Mouse (Mus musculus) urinary bladder, postnatal 36 days (tissue): Measurements from ENCODE around the gene Il17re.
A peak's percentile ranks its signal among the peaks of the same experiment; 100 is the strongest.

Experiments used
- DNase-seq, 2 experiments: peaks; one replicate each; pipeline ENCODE4 v3.0.0; 2022; ENCODE audit warnings: low spot score in 2 of 2, mixed read lengths in 1 of 2

Gene Il17re

DNA sequence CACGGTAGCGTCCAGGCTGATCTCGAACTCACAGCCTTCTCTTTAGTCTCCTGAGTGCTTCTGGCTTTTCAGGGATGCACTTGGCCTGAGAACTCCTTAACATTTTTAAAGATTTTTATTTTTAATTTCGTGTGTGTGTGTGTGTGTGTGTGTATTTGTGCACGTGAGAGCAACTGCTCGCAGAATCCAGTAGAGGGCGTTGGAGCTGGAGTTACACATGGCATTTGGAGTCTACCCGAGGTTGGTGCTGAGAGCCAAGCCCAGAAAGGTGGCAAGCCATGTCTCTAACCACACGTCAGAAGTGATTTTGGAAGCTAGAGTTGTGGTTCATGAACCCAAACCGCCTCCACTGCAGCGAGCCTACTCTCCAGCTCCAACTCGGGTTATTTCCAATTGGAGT is 15.2 kb upstream of the Il17re start:
- no peak for DNase-seq

DNA sequence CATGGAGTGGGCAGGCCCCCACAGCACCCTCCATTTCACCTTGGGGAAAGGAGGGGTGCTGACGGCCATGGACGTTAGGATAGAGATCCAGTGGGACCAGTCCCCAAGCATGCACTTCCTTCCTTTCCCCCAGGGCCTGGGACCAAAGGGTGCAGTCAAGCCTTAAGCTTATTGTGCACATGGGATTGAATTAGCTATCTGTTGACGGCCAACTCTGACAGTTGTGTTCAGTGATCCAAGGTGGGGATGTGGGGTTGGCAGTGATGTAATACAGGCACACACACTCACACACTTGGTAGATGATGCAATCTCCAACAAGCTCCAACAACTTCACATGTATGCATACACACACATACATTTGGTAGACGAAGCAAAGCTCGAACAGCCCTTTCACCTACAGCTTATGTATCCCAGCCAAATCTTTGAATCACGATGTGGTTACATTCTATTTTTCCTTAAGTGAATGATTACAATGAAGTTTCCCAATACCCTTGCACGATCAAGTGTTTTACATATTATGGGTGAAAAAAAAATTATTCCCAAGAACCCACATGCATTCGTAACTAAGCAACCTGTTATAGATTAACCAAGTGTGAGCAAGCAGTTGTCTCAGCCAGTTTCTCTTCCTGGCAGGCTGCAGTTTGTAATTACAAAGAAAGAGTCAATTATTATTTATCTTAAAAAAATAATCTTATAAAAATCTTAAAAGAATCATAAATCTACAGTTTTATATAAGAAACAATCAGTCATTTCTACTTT is 13.9 kb upstream of the Il17re start:
- no peak for DNase-seq

DNA sequence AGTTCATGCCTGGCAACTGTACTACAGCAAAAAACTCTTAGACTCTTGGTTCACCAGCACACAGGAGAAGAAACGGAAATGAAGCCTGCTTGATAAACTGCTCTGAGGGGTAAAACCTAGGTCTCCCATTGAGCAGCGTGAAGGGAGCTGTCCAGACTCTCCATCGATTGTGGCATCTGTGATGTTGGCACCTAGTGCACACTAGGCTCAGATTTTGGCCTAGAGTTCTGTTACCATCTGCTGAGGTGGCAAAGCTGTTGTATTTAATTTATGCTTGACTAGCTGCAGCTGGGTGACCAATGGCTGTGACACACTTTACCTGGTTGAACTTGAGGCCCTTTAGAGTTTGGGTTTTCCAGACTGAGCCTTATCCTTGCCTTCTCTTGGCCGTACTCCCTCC is 10.6 kb upstream of the Il17re start:
- no peak for DNase-seq

DNA sequence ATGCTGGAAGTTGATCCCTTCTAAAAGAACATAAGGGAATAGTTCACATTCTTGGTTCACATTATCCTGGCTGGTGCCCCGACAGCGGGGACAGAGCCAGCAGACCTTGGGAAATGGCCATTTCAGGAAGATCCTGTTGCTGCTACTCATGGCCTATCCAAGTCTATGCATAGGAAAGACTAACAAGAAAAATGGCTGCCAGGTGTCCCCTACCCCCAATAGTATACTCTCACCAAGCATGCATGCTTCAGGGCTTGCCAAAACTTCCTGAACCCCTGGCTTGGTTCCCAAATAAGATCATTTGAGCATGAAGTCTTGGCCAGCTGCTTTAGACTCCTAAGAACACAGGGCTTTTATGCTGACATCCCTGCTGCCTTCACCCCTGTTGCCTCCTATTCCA is 6.4 kb upstream of the Il17re start:
- DNase-seq, result no peak

DNA sequence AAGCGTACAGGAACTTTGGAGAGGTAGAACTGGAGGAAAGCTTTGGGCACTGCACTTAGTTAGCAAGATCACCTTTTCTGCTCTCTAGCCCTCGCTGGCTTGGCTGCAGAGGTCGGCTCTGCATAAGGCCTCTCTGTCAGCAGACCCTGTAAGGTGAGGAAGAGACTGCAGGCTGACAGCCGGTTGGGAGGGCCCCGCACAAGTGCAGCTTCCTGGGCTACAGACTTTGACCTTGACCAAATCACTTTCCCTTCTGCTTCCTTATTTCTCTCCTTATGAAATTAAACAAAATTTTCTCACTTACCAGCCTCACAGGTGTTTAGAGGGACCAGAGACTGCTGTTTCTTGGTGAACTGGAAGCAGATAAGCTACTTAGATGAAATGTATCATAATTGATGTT is 3.3 kb upstream of the Il17re start:
- no peak for DNase-seq

DNA sequence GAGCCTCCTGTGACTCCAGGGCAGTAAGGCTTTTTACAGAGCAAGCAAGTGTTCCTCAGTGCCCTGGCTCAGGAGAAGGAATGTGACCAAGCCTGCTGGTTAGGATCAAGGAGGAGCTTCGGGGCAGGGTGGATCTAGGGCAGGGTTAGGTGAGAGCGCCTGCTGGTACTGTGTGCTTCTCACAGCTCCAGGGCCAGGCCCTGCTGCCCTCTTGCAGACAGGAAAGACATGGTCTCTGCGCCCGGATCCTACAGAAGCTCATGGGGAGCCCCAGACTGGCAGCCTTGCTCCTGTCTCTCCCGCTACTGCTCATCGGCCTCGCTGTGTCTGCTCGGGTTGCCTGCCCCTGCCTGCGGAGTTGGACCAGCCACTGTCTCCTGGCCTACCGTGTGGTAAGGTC is 351 bp downstream of the Il17re start:
- DNase-seq, result peak; percentile 75 to 77

DNA sequence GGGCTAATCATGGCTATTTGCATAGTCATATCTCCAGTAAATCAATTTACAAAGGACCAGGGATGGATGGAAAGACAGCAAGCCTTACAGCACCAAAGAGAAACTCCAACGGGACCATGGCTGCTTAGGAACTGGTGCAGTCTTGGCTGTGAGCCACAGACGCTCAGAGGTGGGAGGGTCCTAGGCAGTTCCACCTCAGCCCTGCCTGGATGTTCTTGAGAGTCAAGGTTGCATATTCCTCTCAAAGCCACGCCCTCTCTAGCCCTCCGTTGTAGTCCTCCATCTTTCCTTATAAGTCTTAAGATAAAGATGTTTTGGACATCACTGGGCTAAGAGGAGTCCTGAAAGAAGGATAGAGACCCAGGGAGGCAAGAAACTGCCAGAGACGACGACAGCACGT is 5.8 kb downstream of the Il17re start:
- no peak for DNase-seq

DNA sequence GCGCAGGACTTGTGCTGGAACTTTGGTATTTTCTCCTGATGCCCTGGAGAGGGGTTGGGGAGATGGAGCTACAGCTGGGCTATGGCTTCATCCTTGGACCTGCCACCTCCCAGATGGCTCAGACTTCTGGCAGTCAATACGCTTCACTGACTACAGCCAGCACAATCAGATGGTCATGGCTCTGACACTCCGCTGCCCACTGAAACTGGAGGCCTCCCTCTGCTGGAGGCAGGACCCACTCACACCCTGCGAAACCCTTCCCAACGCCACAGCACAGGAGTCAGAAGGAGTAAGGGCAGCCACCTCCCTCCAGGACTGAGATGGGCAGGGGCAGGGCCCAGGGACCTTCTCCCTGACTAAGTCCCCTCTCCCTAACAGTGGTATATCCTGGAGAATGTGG is 7.3 kb downstream of the Il17re start:
- no peak for DNase-seq

DNA sequence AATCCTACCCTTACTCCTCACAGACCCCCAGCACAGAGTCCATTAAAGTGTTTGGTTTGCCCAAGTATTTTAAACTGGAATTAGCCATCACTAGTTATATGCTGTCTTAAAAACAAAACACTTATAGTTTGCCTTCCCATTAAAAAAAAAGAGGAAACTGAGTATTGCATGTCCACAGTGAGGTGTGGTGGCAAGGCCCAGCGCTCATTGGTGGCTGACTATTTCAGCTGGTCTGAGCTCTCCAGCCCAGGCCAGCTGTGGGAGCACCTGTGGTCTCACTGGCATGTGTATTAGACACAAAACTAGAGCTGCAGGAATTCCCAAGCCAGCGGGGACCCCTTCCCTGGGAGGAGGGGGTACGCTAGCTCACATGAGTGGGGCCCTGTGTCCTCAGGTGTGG is 10.2 kb downstream of the Il17re start:
- DNase-seq, result no peak

DNA sequence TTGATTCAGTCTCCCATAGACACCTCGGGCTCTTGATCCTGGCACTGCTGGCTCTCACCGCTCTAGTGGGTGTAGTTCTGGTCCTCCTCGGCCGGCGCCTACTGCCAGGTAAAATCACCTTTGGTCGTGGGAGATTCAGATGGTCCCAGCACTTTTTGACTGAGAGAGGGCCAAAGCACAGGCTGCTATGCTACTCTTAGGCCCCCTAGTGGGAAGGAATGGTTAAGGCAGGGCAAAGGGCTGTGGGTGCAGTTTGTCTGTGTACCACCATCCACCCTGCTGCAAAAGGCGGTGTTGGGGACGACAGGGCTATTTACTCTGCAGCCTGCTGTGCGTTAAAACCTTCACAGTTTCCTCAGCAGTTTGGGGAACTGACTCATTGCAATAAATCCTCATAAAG is 10.7 kb downstream of the Il17re start:
- peak in 1 of 2 experiments; percentile 71 for DNase-seq

DNA sequence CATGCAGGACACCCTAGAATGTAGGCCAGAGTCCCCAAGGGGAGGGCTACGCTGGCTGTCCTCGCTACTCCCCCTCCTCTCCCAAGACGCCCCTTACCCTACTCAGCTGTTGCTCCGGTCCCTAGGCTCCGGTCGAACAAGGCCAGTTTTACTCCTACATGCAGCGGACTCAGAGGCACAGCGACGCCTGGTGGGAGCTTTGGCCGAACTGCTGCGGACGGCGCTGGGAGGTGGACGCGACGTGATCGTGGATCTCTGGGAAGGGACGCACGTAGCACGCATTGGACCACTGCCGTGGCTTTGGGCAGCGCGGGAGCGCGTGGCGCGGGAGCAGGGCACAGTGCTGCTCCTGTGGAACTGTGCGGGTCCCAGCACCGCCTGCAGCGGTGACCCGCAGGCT is 11.1 kb downstream of the Il17re start:
- DNase-seq, result peak in 1 of 2 experiments; percentile 81

DNA sequence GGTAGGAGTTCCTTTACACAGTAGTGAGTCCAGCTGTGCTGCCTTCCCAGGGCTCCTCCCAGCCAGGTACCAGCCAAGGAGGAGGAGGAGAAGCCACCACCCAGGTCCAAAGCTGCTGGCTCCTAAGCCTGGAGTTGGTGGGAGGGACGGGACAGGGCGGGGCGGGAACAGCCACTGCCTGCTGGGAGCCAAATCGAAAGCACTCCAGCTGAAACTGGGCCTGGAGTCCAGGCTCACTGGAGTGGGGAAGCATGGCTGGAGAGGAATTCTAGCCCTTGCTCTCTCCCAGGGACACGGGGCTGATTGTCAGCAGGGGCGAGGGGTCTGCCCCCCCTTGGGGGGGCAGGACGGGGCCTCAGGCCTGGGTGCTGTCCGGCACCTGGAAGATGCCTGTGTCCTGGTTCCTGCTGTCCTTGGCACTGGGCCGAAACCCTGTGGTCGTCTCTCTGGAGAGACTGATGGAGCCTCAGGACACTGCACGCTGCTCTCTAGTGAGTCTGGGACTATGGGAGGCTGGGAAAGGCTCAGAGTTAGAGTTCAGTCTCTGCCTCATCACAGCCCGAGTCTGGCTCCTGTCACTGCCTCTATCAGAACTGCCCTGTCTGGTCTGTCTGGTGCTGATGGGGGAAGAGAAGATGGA is 13.1 kb downstream of the Il17re start, which contains the start of gene Il17rc:
Gene Il17rc (plus strand): TSS at position 131 of the 640 bp plus-strand sequence.
- peak in 1 of 2 experiments; percentile 73 for DNase-seq

DNA sequence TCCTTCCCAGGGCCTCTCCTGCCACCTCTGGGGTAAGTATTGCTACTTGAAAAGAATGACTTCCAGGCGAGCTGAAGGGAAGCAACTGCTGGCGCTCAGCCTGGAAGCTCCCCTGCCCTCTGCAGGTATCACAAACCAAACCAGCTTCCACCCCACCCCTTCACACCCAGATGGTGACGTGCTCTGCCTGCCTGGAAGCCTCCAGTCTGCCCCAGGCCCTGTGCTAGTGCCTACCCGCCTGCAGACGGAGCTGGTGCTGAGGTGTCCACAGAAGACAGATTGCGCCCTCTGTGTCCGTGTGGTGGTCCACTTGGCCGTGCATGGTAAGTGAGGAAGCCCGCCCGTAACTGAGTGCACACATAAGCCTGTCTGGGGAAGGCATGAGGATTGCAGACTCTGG is 13.8 kb downstream of the Il17re start:
- peak in 1 of 2 experiments; percentile 44 for DNase-seq

DNA sequence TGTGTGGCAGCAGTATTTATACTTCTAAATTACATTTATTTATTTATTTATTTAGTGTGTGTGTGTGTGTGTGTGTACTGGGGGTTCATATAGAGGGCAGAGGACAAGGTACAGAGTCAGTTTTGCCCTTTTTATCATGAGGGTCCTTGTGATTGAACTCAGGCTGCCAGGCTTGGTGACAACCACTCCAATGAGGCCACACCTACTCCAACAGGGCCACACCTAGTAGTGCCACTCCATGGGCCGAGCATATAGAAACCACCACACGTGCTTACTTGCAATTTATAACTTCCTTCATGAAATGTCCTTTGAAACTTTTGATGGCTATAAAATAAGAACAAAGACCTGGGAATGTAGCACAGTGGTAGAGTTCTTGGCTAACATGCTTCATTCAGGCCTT is 15.0 kb downstream of the Il17re start:
- no peak for DNase-seq

DNA sequence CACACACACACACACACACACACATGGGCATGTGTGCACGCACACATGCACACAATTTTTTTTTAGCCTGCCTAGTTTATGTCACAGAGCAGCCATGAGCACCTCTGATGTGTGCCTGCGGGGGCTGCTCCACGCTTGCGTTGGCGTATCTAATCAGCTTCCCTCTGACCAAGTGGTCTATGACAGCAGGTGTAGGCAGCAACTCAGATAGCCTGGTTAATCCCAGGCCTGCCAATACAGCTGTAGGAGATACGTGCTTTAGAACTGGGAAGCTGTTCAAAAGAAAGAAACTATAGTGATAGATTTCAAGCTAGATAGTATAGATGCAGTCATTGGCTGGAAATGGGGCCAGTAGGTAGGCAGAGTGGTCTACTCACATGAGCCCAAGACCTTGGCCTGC is 15.4 kb downstream of the Il17re start:
- DNase-seq, result no peak

DNA sequence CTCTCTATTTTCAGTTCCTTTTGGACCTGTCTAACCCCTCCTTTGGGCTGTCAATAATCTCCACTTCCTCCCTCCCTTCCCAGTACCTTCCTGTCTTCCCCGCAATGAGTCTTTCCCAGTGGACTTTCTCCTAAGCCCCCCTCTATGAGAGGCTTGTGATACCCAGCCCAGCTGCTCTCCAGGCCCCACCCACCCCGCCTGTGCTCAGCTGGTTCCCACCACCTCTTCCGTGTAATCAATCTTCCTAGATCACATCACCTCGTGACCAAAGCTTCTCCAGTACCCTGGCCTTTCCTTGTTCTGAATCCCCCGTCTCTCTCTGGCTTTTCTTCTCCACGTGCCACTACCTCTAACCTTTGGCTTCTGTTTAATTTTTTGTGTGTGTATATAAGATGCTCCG is 19.1 kb downstream of the Il17re start:
- DNase-seq, result no peak

DNA sequence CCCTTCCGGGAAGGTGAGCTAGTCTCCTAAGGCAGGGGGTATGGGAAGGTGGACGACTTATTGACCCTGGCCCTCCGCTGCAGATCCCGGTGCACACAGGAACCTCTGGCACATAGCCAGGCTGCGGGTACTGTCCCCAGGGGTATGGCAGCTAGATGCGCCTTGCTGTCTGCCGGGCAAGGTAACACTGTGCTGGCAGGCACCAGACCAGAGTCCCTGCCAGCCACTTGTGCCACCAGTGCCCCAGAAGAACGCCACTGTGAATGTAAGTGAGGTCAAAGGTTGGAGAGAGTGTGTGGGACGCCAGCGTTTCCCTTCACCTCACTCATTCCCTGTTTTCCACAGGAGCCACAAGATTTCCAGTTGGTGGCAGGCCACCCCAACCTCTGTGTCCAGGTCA is 20.6 kb downstream of the Il17re start:
- no peak for DNase-seq

DNA sequence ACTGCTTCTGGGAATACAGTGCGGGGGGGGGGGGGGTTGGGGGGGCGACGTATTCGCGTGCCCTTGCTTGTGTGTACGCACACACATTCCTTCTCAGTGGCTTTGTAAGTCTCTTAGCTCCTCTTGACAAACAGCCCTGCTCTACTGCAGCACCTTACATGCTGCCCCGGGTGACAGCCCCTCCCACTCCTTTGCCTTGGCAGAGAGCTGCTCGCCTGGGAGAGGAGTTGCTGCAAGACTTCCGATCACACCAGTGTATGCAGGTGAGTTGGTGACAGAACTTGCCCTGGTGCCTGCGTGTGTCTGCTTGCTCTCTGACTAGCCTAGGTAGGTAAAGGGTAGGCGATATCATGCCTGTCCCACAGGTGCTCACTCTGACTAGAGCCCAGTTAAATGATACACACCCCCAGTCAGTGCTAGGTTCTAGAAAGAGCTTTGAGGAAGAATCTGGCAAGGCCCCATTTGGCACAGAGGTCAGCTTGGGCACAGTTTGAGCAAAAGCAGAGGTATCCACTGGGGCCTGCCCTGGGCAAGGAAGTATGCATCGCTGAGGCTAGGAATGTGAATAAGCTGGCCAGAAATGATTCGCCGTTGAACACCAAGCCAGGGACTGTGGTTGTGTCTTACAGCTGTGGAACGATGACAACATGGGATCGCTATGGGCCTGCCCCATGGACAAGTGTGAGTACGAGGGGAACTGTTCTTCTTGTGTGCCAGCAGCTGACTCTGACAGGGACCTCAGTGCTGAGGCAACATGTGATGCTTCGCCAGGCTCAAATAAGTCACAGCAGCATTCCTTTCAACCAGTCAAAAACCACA is 22.5 kb downstream of the Il17re start:
- DNase-seq, result peak; percentile 75 to 85

DNA sequence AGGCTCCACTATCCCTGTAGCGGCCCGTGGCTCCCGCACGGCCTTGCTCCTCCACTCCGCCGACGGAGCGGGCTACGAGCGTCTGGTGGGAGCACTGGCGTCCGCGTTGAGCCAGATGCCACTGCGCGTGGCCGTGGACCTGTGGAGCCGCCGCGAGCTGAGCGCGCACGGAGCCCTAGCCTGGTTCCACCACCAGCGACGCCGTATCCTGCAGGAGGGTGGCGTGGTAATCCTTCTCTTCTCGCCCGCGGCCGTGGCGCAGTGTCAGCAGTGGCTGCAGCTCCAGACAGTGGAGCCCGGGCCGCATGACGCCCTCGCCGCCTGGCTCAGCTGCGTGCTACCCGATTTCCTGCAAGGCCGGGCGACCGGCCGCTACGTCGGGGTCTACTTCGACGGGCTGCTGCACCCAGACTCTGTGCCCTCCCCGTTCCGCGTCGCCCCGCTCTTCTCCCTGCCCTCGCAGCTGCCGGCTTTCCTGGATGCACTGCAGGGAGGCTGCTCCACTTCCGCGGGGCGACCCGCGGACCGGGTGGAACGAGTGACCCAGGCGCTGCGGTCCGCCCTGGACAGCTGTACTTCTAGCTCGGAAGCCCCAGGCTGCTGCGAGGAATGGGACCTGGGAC is 24.3 kb downstream of the Il17re start:
- DNase-seq, result no peak

DNA sequence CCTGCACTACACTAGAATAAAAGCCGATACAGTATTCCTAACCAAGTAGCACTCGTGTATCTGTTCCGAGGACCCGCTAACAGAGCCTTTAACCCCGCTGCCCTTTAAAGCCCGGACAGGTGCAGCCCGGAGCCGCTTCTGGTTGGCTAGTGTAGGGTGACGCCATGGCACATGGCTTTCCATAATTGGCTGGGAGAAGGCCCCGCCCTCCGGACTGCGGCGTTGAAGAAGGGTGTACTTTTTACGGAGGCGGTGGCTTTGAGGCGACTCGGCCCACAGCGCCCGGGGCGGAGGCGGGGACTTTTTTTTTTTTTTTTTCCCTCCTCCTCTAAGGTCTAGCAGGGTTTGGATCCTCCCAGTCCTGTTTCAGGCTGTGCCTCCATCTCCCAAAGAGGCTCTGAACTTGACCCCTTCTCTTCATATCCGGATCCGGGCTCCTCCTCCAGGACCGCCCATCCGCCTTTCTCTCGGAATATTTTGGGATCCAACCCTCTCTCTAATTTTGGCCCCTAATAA is 24.9 kb downstream of the Il17re start, which contains the start of gene Creld1:
Gene Creld1 (plus strand): TSS at position 198 of the 516 bp plus-strand sequence.
- DNase-seq, result peak; percentile 91 to 97

DNA sequence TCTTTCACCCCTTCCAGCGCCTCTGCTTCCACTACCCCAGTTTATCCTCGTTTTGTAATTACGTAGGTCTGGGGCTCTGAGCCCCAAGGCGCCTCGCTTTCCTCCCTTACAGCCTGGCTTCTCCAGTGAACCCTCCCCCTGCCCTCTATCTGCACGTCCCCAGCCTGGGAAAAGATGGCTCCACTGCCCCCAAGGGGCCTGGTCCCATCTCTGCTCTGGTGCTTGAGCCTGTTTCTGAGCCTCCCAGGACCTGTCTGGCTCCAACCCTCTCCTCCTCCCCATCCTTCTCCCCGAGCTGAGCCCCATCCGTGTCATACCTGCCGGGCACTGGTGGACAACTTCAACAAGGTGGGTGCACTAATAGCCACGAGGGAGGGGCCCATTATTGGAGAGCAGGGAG is 25.4 kb downstream of the Il17re start:
- DNase-seq, result no peak

DNA sequence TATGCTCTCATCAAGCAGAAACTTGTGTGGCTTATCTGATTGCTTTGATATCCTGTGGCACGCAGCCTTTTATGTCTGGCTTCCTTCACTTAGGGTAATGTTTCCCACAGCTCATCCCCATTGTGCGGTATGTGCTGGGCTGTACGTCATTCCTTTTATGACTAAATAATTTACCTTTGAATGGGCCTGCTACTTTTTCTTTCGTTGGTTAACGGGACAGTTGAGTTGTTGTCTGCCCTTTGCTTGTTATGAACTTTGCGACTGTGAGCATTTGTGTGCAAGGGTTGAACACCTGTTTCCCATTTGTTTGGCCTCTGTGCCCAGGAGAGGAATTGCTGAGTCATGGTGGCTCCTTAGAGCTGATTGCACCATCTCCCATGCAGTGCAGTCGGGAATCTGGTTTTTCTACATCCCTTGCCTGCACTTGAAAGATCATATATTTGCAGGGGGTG is 28.9 kb downstream of the Il17re start:
- peak; percentile 43 to 63 for DNase-seq
